ENCODE assay signal across 28 mouse cellular contexts in genomic region chr5:7919681-7920080, GRCm38 (mm10). TPM values are rescaled to one million over a fixed set of nuclear protein-coding genes. Genes with fewer than 3 reads are reported as not detected.
"Had no signal": no experiment of that assay in that cellular context is flagged by ENCODE, and none has a peak within 500 bp of the region (broad histone marks: within the 10 kb centered on the region; RNA-seq: fewer than 3 reads in every experiment).

No protein-coding gene starts in this region.

- H3K4me1 ChIP-seq: embryonic facial prominence, embryonic 10.5 days; embryonic facial prominence, embryonic 12.5 days; embryonic facial prominence, embryonic 13.5 days; embryonic facial prominence, embryonic 15.5 days; forebrain, embryonic 12.5 days; forebrain, embryonic 13.5 days; forebrain, embryonic 15.5 days had no signal

- H3K4me3 ChIP-seq: embryonic facial prominence, embryonic 10.5 days; embryonic facial prominence, embryonic 12.5 days; embryonic facial prominence, embryonic 13.5 days; embryonic facial prominence, embryonic 15.5 days; erythroblast, embryonic 14.5 days; forebrain, embryonic 10.5 days; forebrain, embryonic 12.5 days; forebrain, embryonic 13.5 days; forebrain, embryonic 15.5 days; gastrocnemius, adult 2 months; heart, adult 2 months had no signal

- H3K9me3 ChIP-seq: embryonic facial prominence, embryonic 10.5 days; embryonic facial prominence, embryonic 12.5 days; embryonic facial prominence, embryonic 13.5 days; embryonic facial prominence, embryonic 15.5 days; forebrain, embryonic 10.5 days; forebrain, embryonic 12.5 days; forebrain, embryonic 13.5 days; forebrain, embryonic 15.5 days had no signal

- H3K27ac ChIP-seq: embryonic facial prominence, embryonic 10.5 days; embryonic facial prominence, embryonic 12.5 days; embryonic facial prominence, embryonic 13.5 days; embryonic facial prominence, embryonic 15.5 days; forebrain, embryonic 10.5 days; forebrain, embryonic 12.5 days; forebrain, embryonic 13.5 days; forebrain, embryonic 15.5 days; gastrocnemius, adult 2 months; heart, adult 2 months had no signal

- H3K27me3 ChIP-seq: embryonic facial prominence, embryonic 12.5 days; embryonic facial prominence, embryonic 13.5 days; embryonic facial prominence, embryonic 15.5 days; forebrain, embryonic 12.5 days; forebrain, embryonic 13.5 days; forebrain, embryonic 15.5 days had no signal

- H3K36me3 ChIP-seq: embryonic facial prominence, embryonic 10.5 days; embryonic facial prominence, embryonic 12.5 days; embryonic facial prominence, embryonic 13.5 days; embryonic facial prominence, embryonic 15.5 days; forebrain, embryonic 10.5 days; forebrain, embryonic 12.5 days; forebrain, embryonic 15.5 days had no signal

- DNase-seq: cerebellum, adult 2 months; cerebellum, adult 8-10 months; cerebellum, adult 9-10 months; cerebellum, adult 9-11 months; cerebellum, postnatal 10 days; cerebellum, postnatal 14 days; cerebellum, postnatal 25 days; cerebellum, postnatal 36 days; embryo, embryonic 11 days; forebrain, postnatal 0 days; gastrocnemius, adult 2 months; gastrocnemius, postnatal 10 days; gastrocnemius, postnatal 14 days; gastrocnemius, postnatal 25 days; gastrocnemius, postnatal 36 days; heart, adult 2 months had no signal

RNA-seq across cellular contexts. Expression of gene Steap4, which starts 40.6 kb away (rescaled TPM):
- total RNA-seq: common myeloid progenitor, adult 5-6 weeks; granulocyte monocyte progenitor cell, adult 5-6 weeks had no signal
- polyA plus RNA-seq: forebrain, embryonic 14.5 days had no signal
